Mouse (Mus musculus) colon, adult 2 months (tissue): ENCODE data around the gene Exosc8. TPM values are rescaled to one million over a fixed set of nuclear protein-coding genes. Genes with fewer than 3 reads are reported as not detected.

Experiments used
- polyA plus RNA-seq: library from polyadenylated mRNA; depleted of rRNA; stranded (reverse); fragments of >200 nt; gene quantifications from 2 replicates; pipeline ENCODE4 v1.2.3, GENCODE M21; 2012; rRNA removed

Gene Exosc8
- polyA plus RNA-seq: 8.9 and 9.9 TPM in 2 replicates

DNA sequence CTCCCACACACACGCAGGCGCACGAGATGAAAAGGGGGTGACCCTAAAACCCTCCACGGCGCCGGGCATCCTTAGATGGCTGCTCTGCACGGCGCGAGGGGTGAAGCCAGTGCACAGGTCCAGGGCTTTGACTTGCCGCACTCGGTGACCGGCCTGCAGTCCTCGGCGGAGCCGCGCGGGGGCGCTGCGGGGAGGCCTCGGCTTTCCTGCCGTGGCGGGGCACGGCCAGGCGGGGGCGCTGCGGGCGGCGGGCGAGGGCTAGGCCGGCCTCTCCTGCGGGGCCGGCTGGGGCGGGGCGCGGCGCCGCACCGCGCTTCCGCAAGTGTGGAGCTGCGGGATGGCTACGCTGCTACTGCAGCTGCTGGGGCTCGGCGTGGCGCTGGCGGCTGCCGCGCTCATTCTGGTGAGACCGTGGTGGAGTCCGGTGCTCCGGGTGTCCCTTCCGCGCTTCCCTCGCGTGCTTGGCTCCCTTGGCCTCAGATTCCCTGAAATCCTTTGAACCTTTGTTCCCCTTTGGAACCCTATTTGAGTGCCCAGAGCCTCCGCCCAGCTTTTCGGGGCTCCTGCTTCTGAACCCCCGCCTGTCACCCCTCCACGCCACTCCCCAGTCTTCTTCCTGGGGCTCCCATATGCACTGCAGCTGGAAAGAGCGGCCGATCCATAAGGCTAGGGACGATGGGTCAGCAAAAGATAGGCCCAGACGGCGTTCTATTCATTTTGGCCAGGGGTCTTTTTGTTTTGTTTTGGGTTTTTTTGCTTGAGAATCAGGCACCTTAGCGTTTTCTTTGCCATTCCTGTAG lies at the start of gene Exosc8, which contains the start of gene Alg5:
Exosc8 (minus strand) TSS at position 147 of the 800 bp plus-strand sequence.
Alg5 (plus strand) TSS at position 293 of the 800 bp plus-strand sequence.

DNA sequence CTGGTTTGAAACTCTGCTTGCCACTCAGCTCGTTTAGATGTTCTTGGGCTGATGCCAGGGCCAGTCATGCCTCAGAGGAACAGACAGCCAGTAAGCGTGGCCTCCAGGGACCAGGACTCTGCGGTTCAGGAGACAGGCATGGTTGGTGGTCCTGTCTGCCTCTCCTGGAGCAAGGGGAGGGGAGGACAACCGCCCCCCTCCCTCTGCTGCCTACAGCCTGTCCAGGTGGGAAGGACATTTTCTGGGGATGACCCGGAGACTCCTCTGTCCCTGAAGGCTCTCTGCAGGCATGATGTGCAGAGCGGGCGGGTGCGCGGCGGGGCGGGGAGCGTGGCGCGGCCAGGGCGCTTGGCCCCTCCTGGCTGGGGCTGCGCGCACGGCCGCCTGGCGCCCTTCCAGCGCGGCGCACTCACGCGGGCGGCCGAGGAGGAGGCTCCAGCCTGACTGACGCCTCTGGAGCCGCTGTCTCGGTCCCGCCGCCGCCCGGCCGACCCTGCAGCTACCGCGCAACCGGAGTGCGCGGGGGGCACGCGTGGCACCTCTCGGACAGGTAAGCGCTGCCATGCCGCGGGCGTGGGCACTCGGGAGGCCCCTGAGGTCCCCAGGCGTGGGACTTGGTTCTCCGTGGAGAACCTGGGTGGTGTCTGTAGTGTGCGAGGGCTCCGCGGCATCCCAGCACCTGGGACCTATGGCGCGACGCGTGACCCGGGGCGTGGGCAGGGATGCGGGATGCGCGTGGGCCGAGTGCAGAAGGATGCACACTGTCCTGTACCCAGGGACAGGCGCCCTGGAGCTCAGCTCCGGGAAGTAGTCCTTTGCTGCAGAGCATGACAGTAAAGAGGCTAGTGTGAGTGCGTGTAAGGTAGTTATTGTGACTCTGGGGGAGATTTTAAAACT lies 20.2 kb upstream of the Exosc8 start, which contains the start of gene Smad9:
Smad9 (plus strand) TSS at position 438 of the 897 bp plus-strand sequence.

DNA sequence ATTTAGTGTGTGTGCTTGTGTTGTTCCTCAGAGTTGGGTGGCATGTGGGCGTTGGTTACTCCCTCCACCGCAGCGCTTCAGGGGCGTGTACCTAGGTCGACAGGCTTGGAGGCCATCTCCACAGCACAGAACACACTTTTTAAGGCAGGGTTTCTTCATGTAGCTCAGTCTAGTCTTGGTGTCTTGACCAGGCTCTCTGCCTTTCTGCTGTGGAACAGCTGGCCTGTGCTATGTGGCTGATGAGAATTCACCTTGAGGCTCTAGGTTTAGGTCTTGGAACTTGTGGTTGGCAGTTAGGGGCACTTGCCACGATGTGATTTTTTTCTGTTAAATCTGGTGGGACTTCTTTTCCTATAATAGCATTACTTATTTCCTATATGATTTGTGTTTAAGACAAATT lies 20.9 kb downstream of the Exosc8 start, which contains the start of gene Gm21958:
Gm21958 (minus strand) TSS at position 101 of the 400 bp plus-strand sequence.

DNA sequence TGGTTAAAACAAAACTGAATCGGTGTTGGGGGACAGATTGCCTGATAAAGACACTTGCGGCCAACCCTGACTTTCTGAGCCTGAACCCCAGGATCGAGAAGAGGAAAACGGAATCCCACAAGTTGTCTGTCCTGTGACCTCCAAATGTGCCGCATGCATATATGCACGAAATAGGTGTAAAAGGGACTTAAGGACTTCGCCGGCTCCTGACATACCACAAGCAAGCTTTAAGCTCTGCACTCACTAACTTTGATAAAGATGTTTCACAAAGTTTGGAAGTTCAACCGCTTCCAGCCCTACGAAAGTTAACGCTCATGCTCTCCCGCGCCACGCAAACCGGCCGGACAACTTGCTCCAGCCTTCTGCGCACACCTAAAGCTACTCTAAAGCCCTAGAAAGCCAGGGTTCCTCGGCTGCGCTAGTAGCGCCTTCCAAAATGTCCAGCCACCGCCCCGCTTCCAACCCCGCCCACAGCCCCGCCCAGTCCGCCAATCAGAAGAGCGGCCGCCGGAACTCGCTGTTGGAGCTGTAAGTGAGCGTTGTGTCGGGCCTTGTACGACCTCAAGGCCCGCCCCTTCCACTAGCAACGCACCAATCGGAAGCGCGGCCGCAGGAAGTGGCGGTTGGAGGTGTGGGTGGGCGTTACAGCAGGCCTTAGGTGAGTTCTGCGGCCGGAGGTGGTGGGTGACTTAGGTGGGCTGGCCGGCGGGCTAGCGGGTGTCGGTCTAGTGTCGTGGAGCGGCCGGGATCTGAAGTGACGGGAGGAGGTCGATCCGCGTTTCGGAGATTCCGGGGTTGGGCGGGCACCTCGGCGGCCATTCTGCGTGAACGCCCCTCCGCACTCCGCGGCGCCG lies 42.8 kb downstream of the Exosc8 start, which contains the start of gene Supt20:
Supt20 (plus strand) TSS at position 606 of the 854 bp plus-strand sequence.

Other genes with a start within 250 kb of the Exosc8 start
- 32.7 and 33.9 TPM in 2 replicates for gene Supt20, start 42.6 kb downstream of the Exosc8 start, polyA plus RNA-seq
- gene Gm21958, start 21.0 kb downstream of the Exosc8 start, polyA plus RNA-seq: not detected in 2 replicates
- 12.1 and 16.6 TPM in 2 replicates for gene Alg5, start 146 bp upstream of the Exosc8 start, polyA plus RNA-seq
- gene Smad9, start 20.2 kb upstream of the Exosc8 start, polyA plus RNA-seq: 1.2 and 1.7 TPM in 2 replicates
- gene Rfxap, start 72.4 kb upstream of the Exosc8 start, polyA plus RNA-seq: 24.4 and 29.9 TPM in 2 replicates
- 0.05 and 0.09 TPM in 2 replicates for gene Sertm1, start 180.5 kb upstream of the Exosc8 start, polyA plus RNA-seq